Mouse (Mus musculus) erythroblast, adult 5-6 weeks (primary cell): ENCODE data around the gene Acsl5. TPM values are rescaled to one million over a fixed set of nuclear protein-coding genes. Genes with fewer than 3 reads are reported as not detected.
A peak's percentile ranks its signal among the peaks of the same experiment; 100 is the strongest.

Experiments
- ATAC-seq: replicated peaks from 2 replicates; pipeline ENCODE4 v1.8.0; 2016; ENCODE audit warnings: moderate number of reproducible peaks, mild to moderate bottlenecking, moderate TSS enrichment, inconsistent platforms; ENCODE audit not compliant: poor library complexity, low FRiP score, severe bottlenecking
- total RNA-seq, 2 experiments: library from RNA; stranded (forward) in 1 of 2; stranded (reverse) in 1 of 2; fragments of 150-400 nt in 1 of 2; fragments of 200-764, 138-1000 nt in 1 of 2; gene quantifications; 2 replicates each; pipeline versions ENCODE4 v1.2.3 to v1.2.4; 2015 to 2017; ENCODE audit warnings: low replicate concordance in 2 of 2

The Acsl5 gene
- total RNA-seq, 2 experiments from 2014 or later = 27.5 to 39.6 TPM

GRCm38 (mm10) chr19:55236026-55236425 lies 15.7 kb upstream of the Acsl5 start:
- ATAC-seq = no peak

GRCm38 (mm10) chr19:55236564-55236963 lies 15.2 kb upstream of the Acsl5 start:
- ATAC-seq = no peak

DNA sequence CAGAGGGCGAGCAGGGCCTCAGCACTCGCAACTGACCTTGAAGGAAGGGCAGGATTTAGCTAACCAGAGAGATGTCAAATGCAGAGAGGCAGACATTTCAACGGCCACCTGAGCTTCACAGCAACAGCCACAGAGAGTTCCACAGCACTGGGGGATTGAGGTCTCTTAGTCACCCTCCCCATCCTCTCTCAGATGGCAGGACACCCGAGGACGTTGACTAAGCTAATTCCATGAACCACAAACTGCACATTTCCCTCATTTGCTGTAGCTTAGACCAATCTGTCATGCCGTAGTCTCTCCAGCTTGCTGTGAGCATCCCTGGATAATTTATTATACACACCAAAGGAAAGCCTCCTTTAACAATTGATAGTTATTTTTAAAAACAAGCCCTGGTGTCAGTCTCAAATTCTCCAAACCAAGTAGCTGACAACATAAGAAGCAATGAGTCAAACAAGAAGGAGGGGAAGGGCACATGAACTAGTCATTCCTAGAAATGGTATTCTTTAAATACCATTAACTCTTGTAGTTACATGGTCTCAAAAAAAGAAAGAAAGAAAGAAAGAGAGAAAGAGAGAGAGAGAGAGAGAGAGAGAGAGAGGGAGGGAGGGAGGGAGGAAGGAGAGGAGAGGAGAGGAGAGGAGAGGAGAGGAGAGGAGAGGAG lies 11.8 kb upstream of the Acsl5 start:
- no peak for ATAC-seq

DNA sequence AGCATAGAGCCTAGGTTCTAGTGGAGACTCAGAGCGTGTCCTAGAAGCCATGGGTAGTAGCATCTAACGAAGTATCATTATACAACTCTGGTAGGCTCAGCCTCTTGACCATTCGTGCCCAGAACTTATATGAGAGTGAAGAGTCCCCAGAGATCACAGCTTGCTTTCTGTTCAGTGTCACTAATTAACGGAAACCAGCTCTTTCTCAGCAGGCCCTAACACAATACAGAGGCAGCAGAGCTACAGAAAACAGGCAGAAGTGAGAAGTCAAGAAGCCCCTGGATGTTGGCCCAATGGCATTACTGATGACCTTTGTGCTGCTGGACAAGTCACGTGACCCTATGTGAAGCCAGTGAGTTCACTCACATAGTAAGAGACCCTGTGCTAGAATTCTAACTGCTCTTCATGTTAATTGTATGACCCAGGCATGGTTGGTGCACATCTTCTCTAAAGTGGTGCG lies 10.5 kb upstream of the Acsl5 start, which contains the start of gene Gucy2g:
Gene Gucy2g, minus strand, starts transcription at position 51 of the 460 bp plus-strand sequence.
- no peak for ATAC-seq

DNA sequence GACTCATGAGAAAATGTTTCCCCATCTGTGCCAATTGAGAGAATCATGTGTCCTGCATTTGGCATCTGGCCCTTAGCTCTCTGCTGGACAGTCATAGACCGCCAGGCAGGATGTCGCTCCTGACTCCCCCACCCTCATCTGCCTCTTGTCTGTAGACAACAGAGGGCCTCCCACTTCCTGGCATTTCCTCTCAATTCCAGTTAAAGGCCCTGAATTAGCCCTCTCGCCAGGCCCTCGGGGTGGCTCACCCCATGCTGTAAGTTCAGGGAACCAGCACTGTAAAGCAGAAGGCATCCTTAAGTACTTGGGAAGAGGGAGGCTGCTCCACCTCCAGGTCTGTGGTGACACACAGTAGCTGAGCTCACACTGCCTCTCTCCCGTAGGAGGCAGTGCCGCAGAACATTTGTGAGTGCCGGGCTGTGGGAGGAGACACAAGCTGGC lies 6.9 kb upstream of the Acsl5 start:
- ATAC-seq = 0 out of 2 replicates have a peak, but pooled peaks have one; percentile 53

DNA sequence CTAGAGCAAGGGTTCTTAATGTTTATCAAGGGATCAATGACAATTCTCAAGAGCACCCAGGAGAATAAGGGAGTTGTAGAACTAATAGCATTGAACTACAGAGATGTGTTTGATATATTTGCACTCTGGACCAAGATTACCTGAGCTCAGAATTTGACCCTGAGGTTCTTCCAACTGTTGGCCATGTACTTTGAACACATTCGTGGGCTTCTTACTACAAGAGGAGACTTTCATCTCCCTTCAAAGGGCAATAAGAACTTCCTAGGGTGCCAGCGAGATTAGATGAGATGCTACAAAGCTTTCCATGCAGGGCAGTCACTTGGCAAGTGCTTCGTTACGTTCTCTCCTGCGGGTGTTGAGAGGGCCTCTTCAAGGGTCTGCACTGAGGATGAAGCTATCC lies 4.2 kb upstream of the Acsl5 start:
- ATAC-seq = no peak

DNA sequence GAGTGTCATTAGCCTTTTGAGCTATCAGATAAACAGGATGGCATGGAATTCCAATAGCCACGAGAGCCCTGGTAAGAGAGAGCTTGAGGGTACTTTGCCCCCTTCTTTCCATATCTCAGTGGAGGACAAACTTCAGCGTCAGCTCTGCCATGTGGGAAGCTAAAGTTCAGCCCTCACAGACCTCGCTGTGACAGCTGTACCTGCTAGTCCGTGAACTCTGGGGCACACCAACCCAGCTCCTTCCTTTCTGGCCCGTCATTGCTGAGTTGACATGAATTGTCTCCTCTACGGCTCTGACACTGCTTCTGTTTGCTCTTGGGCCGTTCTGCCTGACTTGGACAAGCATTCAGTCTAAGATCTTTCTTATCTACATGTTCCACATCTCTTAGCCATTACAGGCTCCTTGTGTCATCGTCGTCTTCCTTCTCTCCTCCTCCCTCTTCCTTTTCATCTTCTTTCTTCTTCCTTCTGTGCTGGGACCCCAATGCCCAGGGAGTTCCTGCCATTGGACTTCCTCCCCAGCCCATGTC lies 3.7 kb upstream of the Acsl5 start:
- peak; percentile 43; the same call in 1 of the 2 replicates for ATAC-seq

DNA sequence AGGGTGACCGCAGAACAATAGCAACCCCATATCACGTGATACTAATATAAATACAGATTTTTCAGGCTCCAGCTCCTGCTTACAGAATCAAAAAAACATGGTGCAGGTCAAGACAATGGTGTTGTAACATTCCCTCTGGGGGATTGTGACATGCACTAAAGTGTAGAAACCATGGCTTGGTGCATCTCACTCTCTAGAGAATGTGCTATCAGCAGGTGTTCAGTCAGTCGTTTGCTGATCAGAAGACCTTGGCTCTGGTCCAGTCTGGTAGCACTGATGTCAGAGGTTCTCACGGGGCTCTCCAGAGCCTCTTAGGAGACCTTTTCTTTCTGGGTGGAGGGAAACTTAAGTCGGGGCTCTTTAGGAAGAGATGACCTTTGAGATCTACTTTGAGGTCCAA lies 1.3 kb upstream of the Acsl5 start:
- ATAC-seq = no peak

GRCm38 (mm10) chr19:55253239-55253569 lies 1.5 kb downstream of the Acsl5 start:
- ATAC-seq = peak; percentile 57

GRCm38 (mm10) chr19:55253570-55254441 lies 2.1 kb downstream of the Acsl5 start:
- ATAC-seq = peak; percentile 80

- no peak for ATAC-seq
Observed at GRCm38 (mm10) chr19:55254513-55255016, 2.8 kb downstream of the Acsl5 start.

GRCm38 (mm10) chr19:55256156-55256555 lies 4.4 kb downstream of the Acsl5 start:
- ATAC-seq = no peak

DNA sequence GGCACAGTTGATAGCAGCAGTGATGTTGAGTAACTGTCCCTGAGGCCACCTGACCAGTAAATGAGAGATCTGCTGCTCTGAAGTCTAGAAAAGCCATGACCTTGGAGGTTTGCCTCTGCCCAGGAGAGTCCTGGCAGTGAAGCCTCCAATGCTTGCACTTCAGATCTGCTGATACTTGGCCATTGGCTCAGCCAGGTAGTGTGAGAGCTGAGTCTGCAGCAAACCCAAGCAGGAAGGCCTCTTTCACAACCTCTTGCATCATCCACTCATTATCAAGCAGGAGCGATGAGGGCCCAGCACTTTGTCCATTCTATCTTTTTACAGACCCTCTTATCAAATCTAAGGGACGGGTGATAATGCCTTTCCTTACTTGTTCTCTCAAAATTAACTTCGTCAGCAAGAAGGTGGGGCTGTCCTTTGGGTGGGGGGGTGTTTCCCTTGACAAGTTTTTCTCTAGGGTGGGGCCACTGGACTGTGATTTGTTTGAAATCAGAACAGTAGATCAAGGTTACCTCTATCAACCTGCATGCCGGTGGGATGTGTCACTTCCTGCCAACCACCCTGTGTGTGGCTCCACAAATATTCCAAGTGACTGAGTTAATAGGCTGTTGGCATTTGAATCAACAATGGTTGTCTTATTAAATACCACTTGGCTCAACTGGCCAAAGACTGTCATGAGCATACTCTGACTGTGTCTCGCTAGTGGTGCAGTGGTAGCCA lies 6.1 kb downstream of the Acsl5 start:
- ATAC-seq = no peak

DNA sequence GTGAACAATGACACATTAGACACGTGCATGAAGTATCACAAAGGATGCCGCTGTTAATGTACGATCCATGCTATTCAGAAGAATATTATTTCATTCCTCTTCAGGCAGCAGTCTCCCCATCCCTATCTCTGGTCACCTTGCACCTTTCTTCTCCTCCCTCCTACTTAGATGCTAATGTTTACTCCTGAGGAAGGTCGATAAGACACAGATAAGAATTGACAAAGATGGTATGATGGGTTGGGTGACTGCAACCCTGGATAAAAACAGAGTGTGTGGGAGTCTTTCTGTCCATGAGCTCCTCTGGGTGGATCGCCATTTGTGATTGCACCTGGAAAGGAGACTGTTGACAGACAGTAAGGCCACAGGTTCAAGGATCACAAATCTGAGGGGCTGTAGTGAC lies 6.8 kb downstream of the Acsl5 start:
- no peak for ATAC-seq

GRCm38 (mm10) chr19:55260389-55261184 lies 8.8 kb downstream of the Acsl5 start:
- ATAC-seq = no peak

DNA sequence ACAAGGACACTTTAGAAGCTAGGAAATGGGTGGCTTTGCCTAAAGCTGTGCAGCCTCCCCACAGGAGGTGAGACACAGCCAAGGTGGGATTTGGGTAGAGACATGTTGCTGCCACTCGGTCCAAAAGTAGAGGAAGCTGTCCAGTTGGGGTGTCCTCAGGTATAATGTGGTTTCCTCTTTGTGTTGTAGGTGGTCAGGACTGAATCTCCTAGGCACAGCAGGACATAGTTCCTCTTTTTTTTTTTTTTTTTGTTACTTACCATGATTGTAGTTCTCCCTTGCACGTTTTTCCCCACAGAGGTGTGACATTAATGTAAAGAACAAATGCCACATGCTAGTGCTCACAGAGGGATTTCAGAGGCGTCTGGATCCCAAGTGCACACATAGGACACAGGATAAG lies 13.5 kb downstream of the Acsl5 start:
- no peak for ATAC-seq

DNA sequence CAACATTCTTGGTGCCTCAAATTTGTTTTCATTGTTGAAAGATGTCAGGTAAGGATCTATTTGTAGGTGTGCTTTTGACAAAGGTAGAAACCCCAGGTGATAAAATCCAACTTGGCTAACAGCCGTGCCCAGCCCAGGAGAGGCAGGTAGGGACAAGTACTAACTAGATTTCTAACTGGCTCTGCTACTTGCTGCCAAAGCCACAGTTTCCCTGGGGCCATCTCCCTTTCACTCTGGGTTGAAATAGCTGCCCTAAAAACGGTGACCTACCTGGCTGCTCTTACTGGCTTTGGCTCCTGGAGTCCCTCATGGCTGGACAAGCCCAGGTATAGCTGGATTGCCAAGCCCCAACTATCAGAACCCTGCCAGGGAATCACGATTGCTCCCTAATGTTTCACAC lies 15.0 kb downstream of the Acsl5 start:
- ATAC-seq = no peak

DNA sequence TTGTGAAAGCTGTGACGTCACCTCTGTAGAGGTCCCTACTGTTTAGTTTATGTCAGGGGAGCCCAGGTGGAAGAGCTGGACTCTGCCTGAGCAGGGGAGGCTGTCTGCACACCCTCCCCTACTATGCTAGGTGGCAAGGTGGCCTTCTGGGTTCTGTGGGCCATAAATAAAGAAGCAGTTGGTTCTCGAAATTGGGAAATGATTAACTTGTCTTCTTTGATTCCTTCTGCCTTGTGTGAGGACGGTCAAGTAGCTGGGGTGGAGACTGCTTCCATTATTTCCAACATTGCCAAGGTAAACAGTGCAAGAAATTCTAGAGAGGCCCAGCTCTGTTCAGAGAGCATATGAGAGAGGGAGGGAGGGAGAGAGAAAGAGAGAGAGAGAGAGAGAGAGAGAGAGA lies 16.4 kb downstream of the Acsl5 start:
- no peak for ATAC-seq

DNA sequence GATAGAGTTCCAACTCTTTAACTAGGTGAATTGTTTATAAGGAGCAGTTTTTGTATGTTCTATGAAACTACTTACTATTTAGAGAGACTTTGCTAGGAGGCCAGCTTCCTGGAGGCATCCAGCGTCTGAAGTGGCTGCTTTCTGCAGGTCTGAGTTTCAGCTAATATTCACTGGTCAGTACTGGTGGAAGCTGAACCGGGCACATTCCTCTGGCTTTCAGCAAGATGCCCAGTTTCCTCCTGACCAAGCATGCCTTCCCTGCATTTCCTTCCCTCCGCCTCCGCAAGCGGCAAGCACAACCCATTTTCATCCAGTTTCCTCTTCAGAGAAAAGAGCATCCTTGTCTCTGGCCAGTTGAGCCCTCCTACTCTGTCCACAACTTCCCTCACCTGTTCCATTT lies 17.3 kb downstream of the Acsl5 start:
- ATAC-seq = no peak
